Mouse (Mus musculus) heart, embryonic 12.5 days (tissue): ENCODE measurements around the gene Urm1. TPM values are rescaled to one million over a fixed set of nuclear protein-coding genes. Genes with fewer than 3 reads are reported as not detected.
"Not testable (repeated sequence)": the region's sequence is repeated elsewhere in the genome, so short reads cannot be mapped to it uniquely, and the experiment has no call there.

Experiments
- ATAC-seq: fragments of 200-750 bp; cut with Nextera tagmentation; 2 replicates; pipeline ENCODE4 v1.8.0; 2017; ENCODE audit warnings: moderate TSS enrichment, moderate library complexity; ENCODE audit not compliant: insufficient number of reproducible peaks, low FRiP score
- H3K27ac ChIP-seq: fragments of 300-500 bp; sonication (generic); 2 replicates; pipeline ENCODE4 v1.5.1; 2016; ENCODE audit warnings: mild to moderate bottlenecking, moderate library complexity; ENCODE audit not compliant: poor library complexity, severe bottlenecking
- H3K27me3 ChIP-seq: fragments of 300-500 bp; sonication (generic); replicated peaks from 2 replicates; pipeline ENCODE4 v1.6.1; 2016; ENCODE audit warnings: mild to moderate bottlenecking, moderate library complexity
- H3K36me3 ChIP-seq: fragments of 300-500 bp; sonication (generic); 2 replicates; pipeline ENCODE4 v1.6.1; 2016; ENCODE audit warnings: mild to moderate bottlenecking, moderate library complexity
- H3K4me1 ChIP-seq: fragments of 300-500 bp; sonication (generic); replicated peaks from 2 replicates; pipeline ENCODE4 v1.6.1; 2016; ENCODE audit warnings: mild to moderate bottlenecking
- H3K4me2 ChIP-seq: fragments of 300-500 bp; sonication (generic); 2 replicates; pipeline ENCODE4 v1.6.1; 2016; ENCODE audit warnings: mild to moderate bottlenecking, moderate library complexity
- H3K4me3 ChIP-seq: fragments of 300-500 bp; sonication (generic); 2 replicates; pipeline ENCODE4 v1.5.1; 2016; ENCODE audit warnings: mild to moderate bottlenecking
- H3K9ac ChIP-seq: fragments of 300-500 bp; sonication (generic); 2 replicates; pipeline ENCODE4 v1.6.1; 2016; ENCODE audit warnings: mild to moderate bottlenecking, moderate library complexity
- H3K9me3 ChIP-seq: fragments of 300-500 bp; sonication (generic); replicated peaks from 2 replicates; pipeline ENCODE4 v1.6.1; 2016; ENCODE audit warnings: mild to moderate bottlenecking, moderate library complexity
- WGBS: fragments of 180-500 bp; shearing (Covaris S2); methylation state at CpG from one replicate; pipeline ENCODE4 v1.1.7; 2016; 5-methylcytosine and 5-hydroxymethylcytosine counted together
- polyA plus RNA-seq: library from polyadenylated mRNA; unstranded; fragments of >200 nt; fragmentation: Nextera tagmentation; extraction: Ambion mirVana; gene quantifications from 2 replicates; pipeline ENCODE4 v1.2.1, GENCODE M21; 2016

Urm1 gene
- polyA plus RNA-seq: 15.6 and 15.7 TPM in 2 replicates

GRCm38 (mm10) chr2:29820025-29820817 lies at the start of gene Urm1:
Urm1 (plus strand) TSS chr2:29820075.
- no peaks in the 10 kb centered on the region for H3K27me3 ChIP-seq
- peak within 1 kb of the TSS; percentile 75 for H3K9ac ChIP-seq
- peak within 1 kb of the TSS; percentile 49 for H3K4me3 ChIP-seq
- peaks cover 9% of the 10 kb centered on the region for H3K4me1 ChIP-seq
- 2% methylated on average over 35 of the region's 35 CpGs for WGBS
- no peaks in the 10 kb centered on the region for H3K9me3 ChIP-seq
- peak; percentile 69 for ATAC-seq
- peak within 1 kb of the TSS; percentile 92 for H3K27ac ChIP-seq
- peak within 1 kb of the TSS; percentile 80 for H3K4me2 ChIP-seq
- H3K36me3 ChIP-seq: peaks cover 12% of the 10 kb centered on the region

GRCm38 (mm10) chr2:29770162-29770561 lies 49.7 kb upstream of the Urm1 start:
- ATAC-seq: no peak
- Histone ChIP-seq H3K9me3 (no peaks in the 10 kb centered on the region), H3K4me1 (peaks cover 4% of the 10 kb centered on the region; the same call in 1 of the 2 replicates), H3K36me3 (0 out of 2 replicates have a peak, but pooled peaks cover 6% of the 10 kb centered on the region), H3K9ac (no peak overlapping the region), H3K4me3 (no peak overlapping the region), H3K27me3 (no peaks in the 10 kb centered on the region), H3K4me2 (no peak overlapping the region), H3K27ac (no peak overlapping the region)

GRCm38 (mm10) chr2:29771611-29772461 lies 48.0 kb upstream of the Urm1 start:
- H3K36me3 ChIP-seq: peaks cover 19% of the 10 kb centered on the region
- no peaks in the 10 kb centered on the region for H3K27me3 ChIP-seq
- no peaks in the 10 kb centered on the region for H3K9me3 ChIP-seq
- H3K4me2 ChIP-seq: no peak overlapping the region
- no peak overlapping the region for H3K27ac ChIP-seq
- 62% methylated on average over 8 of the region's 8 CpGs for WGBS
- ATAC-seq: no peak
- H3K4me1 ChIP-seq: peaks cover 4% of the 10 kb centered on the region; the same call in 1 of the 2 replicates
- no peak overlapping the region for H3K9ac ChIP-seq
- no peak overlapping the region for H3K4me3 ChIP-seq

- ATAC-seq: no peak
- Histone ChIP-seq H3K27me3 (no peaks in the 10 kb centered on the region), H3K4me1 (peaks cover 4% of the 10 kb centered on the region; the same call in 1 of the 2 replicates), H3K9me3 (no peaks in the 10 kb centered on the region), H3K9ac (no peak overlapping the region), H3K4me3 (no peak overlapping the region), H3K27ac (no peak overlapping the region), H3K4me2 (no peak overlapping the region), H3K36me3 (peaks cover 34% of the 10 kb centered on the region)
- WGBS: 51% methylated on average over 4 of the region's 4 CpGs
Measured at GRCm38 (mm10) chr2:29773323-29773722, 46.6 kb upstream of the Urm1 start.

GRCm38 (mm10) chr2:29781256-29781655 lies 38.6 kb upstream of the Urm1 start:
- H3K27ac ChIP-seq, H3K4me3 ChIP-seq, ATAC-seq, H3K4me1 ChIP-seq, H3K4me2 ChIP-seq, H3K9ac ChIP-seq, H3K27me3 ChIP-seq, H3K9me3 ChIP-seq: not testable (repeated sequence)
- peaks cover 96% of the 10 kb centered on the region for H3K36me3 ChIP-seq
- 93% methylated on average over 2 of the region's 2 CpGs for WGBS

GRCm38 (mm10) chr2:29784290-29784689 lies 35.6 kb upstream of the Urm1 start:
- peaks cover 68% of the 10 kb centered on the region for H3K36me3 ChIP-seq
- H3K27me3 ChIP-seq: no peaks in the 10 kb centered on the region
- no peak overlapping the region for H3K4me3 ChIP-seq
- 74% methylated on average over 4 of the region's 4 CpGs for WGBS
- no peak overlapping the region for H3K27ac ChIP-seq
- peaks cover 12% of the 10 kb centered on the region for H3K4me1 ChIP-seq
- no peak overlapping the region for H3K9ac ChIP-seq
- no peak for ATAC-seq
- H3K9me3 ChIP-seq: peaks cover 7% of the 10 kb centered on the region
- no peak overlapping the region for H3K4me2 ChIP-seq

- WGBS: 2% methylated on average over 31 of the region's 31 CpGs
- ATAC-seq: peak; percentile 87
- peaks cover 60% of the 10 kb centered on the region for H3K36me3 ChIP-seq
Measured at GRCm38 (mm10) chr2:29787104-29787917, 32.6 kb upstream of the Urm1 start, which contains the start of gene Coq4. Coq4 (plus strand) TSS chr2:29787493.

GRCm38 (mm10) chr2:29787937-29788681 lies 31.8 kb upstream of the Urm1 start, which contains the start of gene Trub2:
Trub2 (minus strand) TSS chr2:29788502.
- Histone ChIP-seq H3K4me3 (peak within 1 kb of the TSS; percentile 84), H3K4me1 (peaks cover 12% of the 10 kb centered on the region), H3K36me3 (peaks cover 60% of the 10 kb centered on the region), H3K4me2 (peak within 1 kb of the TSS; percentile 89), H3K27ac (peak within 1 kb of the TSS; percentile 45; the same call in 1 of the 2 replicates), H3K9ac (peak within 1 kb of the TSS; percentile 76), H3K27me3 (no peaks in the 10 kb centered on the region), H3K9me3 (no peaks in the 10 kb centered on the region)
- peak; percentile 88 for ATAC-seq
- WGBS: under 1% methylated on average over 45 of the region's 45 CpGs

More at GRCm38 (mm10) chr2:29787104-29787917, 32.6 kb upstream of the Urm1 start, which contains the start of gene Coq4:
- no peaks in the 10 kb centered on the region for H3K27me3 ChIP-seq
- H3K9me3 ChIP-seq: no peaks in the 10 kb centered on the region
- H3K4me1 ChIP-seq: peaks cover 12% of the 10 kb centered on the region
- H3K4me3 ChIP-seq: peak within 1 kb of the TSS; percentile 84
- peak within 1 kb of the TSS; percentile 45; the same call in 1 of the 2 replicates for H3K27ac ChIP-seq
- H3K4me2 ChIP-seq: peak within 1 kb of the TSS; percentile 89
- H3K9ac ChIP-seq: peak within 1 kb of the TSS; percentile 76

- ATAC-seq: no peak
- Histone ChIP-seq H3K4me3 (no peak overlapping the region), H3K4me2 (no peak overlapping the region), H3K27me3 (no peaks in the 10 kb centered on the region), H3K4me1 (peaks cover 5% of the 10 kb centered on the region; the same call in 1 of the 2 replicates), H3K9me3 (no peaks in the 10 kb centered on the region), H3K9ac (no peak overlapping the region), H3K36me3 (peaks cover 48% of the 10 kb centered on the region), H3K27ac (no peak overlapping the region)
- 91% methylated on average over 2 of the region's 2 CpGs for WGBS
Measured at GRCm38 (mm10) chr2:29792772-29793487, 26.9 kb upstream of the Urm1 start.
